Mouse (Mus musculus) intestine, postnatal 0 days (tissue): ENCODE results near the gene Slc30a1. TPM values are rescaled to one million over a fixed set of nuclear protein-coding genes. Genes with fewer than 3 reads are reported as not detected.

Source experiments
- ATAC-seq: fragments of 200-750 bp; cut with Nextera tagmentation; 2 replicates; pipeline ENCODE4 v1.8.0; 2017; ENCODE audit warnings: mild to moderate bottlenecking, moderate TSS enrichment, moderate library complexity
- H3K27ac ChIP-seq: fragments of 300-500 bp; sonication (generic); 2 replicates; pipeline ENCODE4 v1.5.1; 2014; ENCODE audit warnings: mild to moderate bottlenecking, low read depth, low read length, moderate library complexity
- H3K27me3 ChIP-seq: fragments of 300-500 bp; sonication (generic); replicated peaks from 2 replicates; pipeline ENCODE4 v1.6.1; 2014; ENCODE audit warnings: low read length, mixed read lengths; ENCODE audit not compliant: control insufficient read depth, insufficient read depth
- H3K36me3 ChIP-seq: fragments of 300-500 bp; sonication (generic); 2 replicates; pipeline ENCODE4 v1.6.1; 2014; ENCODE audit warnings: mild to moderate bottlenecking, moderate library complexity; ENCODE audit not compliant: control insufficient read depth, insufficient read depth
- H3K4me1 ChIP-seq: fragments of 300-500 bp; sonication (generic); replicated peaks from 2 replicates; pipeline ENCODE4 v1.6.1; 2014; ENCODE audit warnings: antibody characterized with exemption, low read length, mixed read lengths; ENCODE audit not compliant: control insufficient read depth, insufficient read depth
- H3K4me2 ChIP-seq: fragments of 300-500 bp; sonication (generic); replicated peaks from 2 replicates; pipeline ENCODE4 v1.6.1; 2014; ENCODE audit warnings: low read depth, mild to moderate bottlenecking, moderate library complexity
- H3K4me3 ChIP-seq: fragments of 300-500 bp; sonication (generic); 2 replicates; pipeline ENCODE4 v1.5.1; 2014; ENCODE audit warnings: low read depth, low read length
- H3K9ac ChIP-seq: fragments of 300-500 bp; sonication (generic); 2 replicates; pipeline ENCODE4 v1.6.1; 2014; ENCODE audit warnings: mild to moderate bottlenecking, low read depth, low read length
- H3K9me3 ChIP-seq: fragments of 300-500 bp; sonication (generic); 2 replicates; pipeline ENCODE4 v1.6.1; 2016; ENCODE audit warnings: mixed run types; ENCODE audit not compliant: control insufficient read depth
- CTCF ChIP-seq: sonication (generic); IDR thresholded peaks from 2 replicates; pipeline ENCODE4 v1.5.1; 2016; ENCODE audit warnings: low read depth, mild to moderate bottlenecking, control low read depth, antibody characterized with exemption, moderate library complexity
- WGBS: fragments of 180-500 bp; shearing (Covaris S2); extraction: QIAGEN DNeasy Blood & Tissue Kit; methylation state at CpG from one replicate; pipeline ENCODE4 v1.1.7; 2014; 5-methylcytosine and 5-hydroxymethylcytosine counted together
- polyA plus RNA-seq: library from polyadenylated mRNA; unstranded; fragments of >200 nt; fragmentation: Nextera tagmentation; extraction: Ambion mirVana; gene quantifications from 2 replicates; pipeline ENCODE4 v1.2.1, GENCODE M21; 2015

Slc30a1 gene
- polyA plus RNA-seq, 1 experiment from 2014 or later: 11.6 TPM

DNA sequence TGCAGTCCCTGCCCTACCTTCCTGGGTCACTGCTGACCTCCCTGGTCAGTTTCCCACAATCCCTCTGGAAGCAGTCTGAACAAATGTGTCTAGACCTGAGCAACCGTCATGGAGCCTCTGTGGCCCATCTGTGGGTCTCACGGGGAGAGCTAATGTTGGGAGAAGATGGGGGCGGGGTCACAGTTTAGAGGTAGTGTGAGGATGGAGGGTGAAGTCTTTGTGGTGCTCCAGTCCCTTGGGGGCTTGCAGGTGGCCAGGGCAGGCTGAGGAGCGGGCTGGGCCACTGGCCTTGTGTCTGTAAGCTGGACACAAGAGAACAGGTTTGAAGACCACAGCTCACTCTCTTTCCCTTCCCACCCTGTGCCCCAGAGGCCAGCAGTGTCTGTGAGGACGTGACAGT is 39.2 kb downstream of the Slc30a1 start:
- 82% methylated on average over 5 of the region's 5 CpGs for WGBS
- no peak for ATAC-seq

DNA sequence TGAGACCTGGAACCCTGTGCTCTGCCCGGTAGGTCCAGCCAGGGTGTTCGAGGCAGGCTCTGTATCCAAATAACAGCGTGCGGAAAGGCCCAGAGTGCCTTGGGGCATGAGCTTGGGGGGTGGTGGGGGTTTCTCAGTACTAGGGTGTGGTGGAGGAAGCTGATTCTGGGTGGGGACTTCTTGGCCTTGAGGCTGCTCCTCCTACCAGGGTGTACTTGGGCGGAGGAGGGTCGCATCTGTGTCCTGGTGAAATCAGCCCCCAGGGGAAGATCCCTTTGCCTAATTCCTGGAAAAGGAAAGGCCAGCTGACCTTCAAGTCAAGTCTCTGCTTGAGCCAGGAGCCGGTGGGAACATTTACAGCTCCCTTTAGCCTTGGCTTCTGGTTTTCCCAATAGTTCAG is 39.7 kb downstream of the Slc30a1 start:
- Histone ChIP-seq H3K9me3 (no peaks in the 10 kb centered on the region), H3K9ac (no peak overlapping the region), H3K4me2 (no peak overlapping the region), H3K27me3 (no peaks in the 10 kb centered on the region), H3K36me3 (no peaks in the 10 kb centered on the region), H3K4me1 (no peaks in the 10 kb centered on the region), H3K4me3 (no peak overlapping the region), H3K27ac (no peak overlapping the region)
- 0 out of 2 replicates have a peak, but pooled peaks have one; percentile 25 for ATAC-seq
- TF ChIP-seq CTCF: no peak
- 63% methylated on average over 7 of the region's 7 CpGs for WGBS

More for the DNA sequence above, 39.2 kb downstream of the Slc30a1 start:
- Histone ChIP-seq H3K4me1 (no peaks in the 10 kb centered on the region), H3K36me3 (no peaks in the 10 kb centered on the region), H3K9me3 (no peaks in the 10 kb centered on the region), H3K27me3 (no peaks in the 10 kb centered on the region), H3K4me3 (no peak overlapping the region), H3K27ac (no peak overlapping the region), H3K4me2 (no peak overlapping the region), H3K9ac (no peak overlapping the region)
- TF ChIP-seq CTCF: no peak

DNA sequence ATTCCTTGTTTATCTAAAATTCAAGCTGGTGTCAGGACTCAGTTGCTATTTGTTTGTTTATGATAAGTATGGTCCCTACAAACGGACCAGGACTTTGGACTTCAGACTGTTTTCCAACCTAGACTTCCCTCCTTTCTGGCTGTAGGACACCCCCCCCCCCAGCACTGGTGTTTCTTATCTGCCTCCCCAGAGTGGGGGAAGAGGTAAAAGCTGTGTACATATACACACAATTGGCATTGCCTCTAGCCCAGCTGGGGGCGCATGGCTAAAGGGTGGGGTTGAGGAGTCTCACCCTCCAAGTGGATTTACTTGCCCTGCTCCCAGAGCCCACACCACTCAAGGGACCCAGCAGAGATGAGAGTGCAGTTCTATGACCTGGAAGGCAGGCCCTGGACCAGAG is 40.3 kb downstream of the Slc30a1 start:
- Histone ChIP-seq H3K9me3 (no peaks in the 10 kb centered on the region), H3K27me3 (no peaks in the 10 kb centered on the region), H3K9ac (no peak overlapping the region), H3K27ac (no peak overlapping the region), H3K36me3 (no peaks in the 10 kb centered on the region), H3K4me1 (no peaks in the 10 kb centered on the region), H3K4me2 (no peak overlapping the region), H3K4me3 (no peak overlapping the region)
- peak; percentile 79 for ATAC-seq
- TF ChIP-seq CTCF: no peak
- WGBS: 24% methylated on average over 2 of the region's 2 CpGs

DNA sequence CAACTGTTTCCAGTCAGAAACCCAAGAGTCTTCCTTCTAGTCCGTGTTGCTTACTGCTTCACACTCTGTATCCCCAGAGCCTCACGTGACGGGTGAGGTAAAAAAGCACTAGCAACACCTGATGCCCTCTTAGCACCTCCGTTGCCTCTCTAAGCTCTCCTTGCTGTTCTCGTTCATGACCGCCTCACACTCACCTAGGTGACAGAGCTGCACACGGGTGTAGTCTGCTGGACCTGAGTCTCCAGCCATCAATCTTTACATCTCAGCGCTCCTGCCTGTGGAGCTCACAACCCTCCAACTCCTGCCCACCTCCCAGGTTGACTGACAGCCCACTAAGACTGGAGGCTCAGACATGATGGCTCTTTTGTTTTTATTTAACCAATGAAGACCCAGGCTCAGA is 41.2 kb downstream of the Slc30a1 start:
- Histone ChIP-seq H3K4me1 (no peaks in the 10 kb centered on the region), H3K27ac (no peak overlapping the region), H3K36me3 (no peaks in the 10 kb centered on the region), H3K4me3 (no peak overlapping the region), H3K9ac (no peak overlapping the region), H3K27me3 (no peaks in the 10 kb centered on the region), H3K9me3 (no peaks in the 10 kb centered on the region), H3K4me2 (no peak overlapping the region)
- WGBS: 82% methylated on average over 8 of the region's 8 CpGs
- ATAC-seq: no peak
- TF ChIP-seq CTCF: no peak

DNA sequence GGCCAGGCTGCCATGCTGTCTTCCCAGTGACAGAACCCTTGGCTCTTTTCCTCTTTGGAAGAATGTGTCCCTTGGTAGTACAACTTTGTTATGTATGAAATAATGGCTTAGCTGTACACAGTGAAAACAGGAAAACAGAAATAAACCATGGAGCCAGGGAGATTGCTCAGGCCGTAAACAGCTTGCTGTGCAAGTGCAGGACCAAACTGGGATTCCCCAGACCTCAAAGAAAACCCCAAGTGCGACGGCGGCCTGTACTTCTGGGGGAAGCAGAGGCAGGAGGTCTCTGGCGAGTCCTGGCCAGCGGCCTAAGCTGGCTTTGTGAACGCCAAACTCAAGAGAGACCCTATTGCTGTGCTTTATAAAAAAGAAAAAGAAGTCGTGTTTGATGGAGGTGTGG is 42.0 kb downstream of the Slc30a1 start:
- H3K4me3 ChIP-seq: no peak overlapping the region
- no peak overlapping the region for H3K9ac ChIP-seq
- TF ChIP-seq CTCF: no peak
- H3K27me3 ChIP-seq: no peaks in the 10 kb centered on the region
- ATAC-seq: no peak
- 83% methylated on average over 8 of the region's 8 CpGs for WGBS
- H3K4me2 ChIP-seq: no peak overlapping the region
- H3K9me3 ChIP-seq: no peaks in the 10 kb centered on the region
- no peaks in the 10 kb centered on the region for H3K4me1 ChIP-seq
- no peak overlapping the region for H3K27ac ChIP-seq
- H3K36me3 ChIP-seq: no peaks in the 10 kb centered on the region

DNA sequence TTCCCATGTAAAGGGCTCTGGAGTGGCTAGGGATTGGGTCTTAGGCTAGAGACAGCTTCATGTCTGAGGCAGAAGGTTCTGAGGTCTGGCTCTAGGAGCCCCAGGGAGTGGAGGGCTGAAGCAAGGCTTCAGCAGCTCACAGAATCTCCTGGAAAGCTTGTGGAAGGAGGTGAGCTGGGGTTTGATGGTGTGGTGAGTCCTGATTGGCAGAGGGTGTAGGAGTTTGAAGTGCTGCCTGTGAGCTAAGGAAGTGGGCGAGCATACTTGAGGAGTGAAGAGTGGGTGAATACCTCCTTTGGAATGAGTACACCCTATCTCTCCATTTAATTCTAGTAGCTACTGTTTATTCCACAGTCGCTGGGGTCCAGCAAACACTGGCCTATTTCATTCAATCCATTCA is 44.0 kb downstream of the Slc30a1 start:
- no peaks in the 10 kb centered on the region for H3K36me3 ChIP-seq
- no peak overlapping the region for H3K9ac ChIP-seq
- ATAC-seq: no peak
- WGBS: 58% methylated on average over 2 of the region's 2 CpGs
- no peak for TF ChIP-seq CTCF
- no peak overlapping the region for H3K4me2 ChIP-seq
- no peaks in the 10 kb centered on the region for H3K9me3 ChIP-seq
- no peaks in the 10 kb centered on the region for H3K4me1 ChIP-seq
- H3K27me3 ChIP-seq: no peaks in the 10 kb centered on the region
- H3K27ac ChIP-seq: no peak overlapping the region
- H3K4me3 ChIP-seq: no peak overlapping the region

DNA sequence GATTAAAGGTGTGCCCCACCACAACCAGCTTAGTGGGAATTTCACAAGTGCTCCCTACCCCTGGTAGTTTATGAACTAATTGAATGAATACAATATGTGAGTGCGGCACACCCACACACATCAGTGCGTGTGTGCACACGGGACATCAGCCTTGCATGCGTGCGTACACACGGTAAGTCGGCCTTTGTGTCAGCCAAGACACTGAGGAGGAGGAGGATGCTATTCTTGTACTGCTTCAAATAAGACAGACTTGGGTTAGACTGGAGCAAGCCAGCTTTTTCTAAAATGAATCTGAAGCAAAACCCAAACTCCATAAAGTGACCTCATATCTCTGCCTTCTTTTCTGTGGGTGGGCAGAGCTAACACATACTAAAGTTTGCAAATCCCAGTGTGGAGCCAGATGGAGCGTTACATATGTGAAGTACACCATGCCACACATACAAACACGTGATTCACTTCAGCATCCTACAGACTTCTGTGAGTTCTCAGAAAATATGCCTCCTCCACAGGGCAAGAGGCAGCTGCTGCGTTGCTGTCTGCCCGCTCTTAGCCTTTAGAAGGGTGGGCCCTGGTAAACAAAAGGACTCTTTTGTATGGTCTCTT is 46.3 kb downstream of the Slc30a1 start:
- Histone ChIP-seq H3K4me2 (no peak overlapping the region), H3K4me1 (no peaks in the 10 kb centered on the region), H3K9ac (no peak overlapping the region), H3K9me3 (no peaks in the 10 kb centered on the region), H3K27me3 (no peaks in the 10 kb centered on the region), H3K4me3 (no peak overlapping the region), H3K36me3 (no peaks in the 10 kb centered on the region), H3K27ac (no peak overlapping the region)
- TF ChIP-seq CTCF: no peak
- WGBS: 92% methylated on average over 11 of the region's 11 CpGs
- ATAC-seq: no peak
